Mouse (Mus musculus) bone marrow, adult 2 months (tissue): ENCODE measurements around the gene Gm43517. TPM values are rescaled to one million over a fixed set of nuclear protein-coding genes. Genes with fewer than 3 reads are reported as not detected.

Source experiments
- H3K27ac ChIP-seq: fragments of 200-500 bp; 2 replicates; pipeline ENCODE4 v1.5.1; 2012; ENCODE audit warnings: low read depth, mild to moderate bottlenecking, control low read depth, inconsistent platforms, low read length; ENCODE audit not compliant: control insufficient read depth, poor library complexity, insufficient read depth
- H3K4me1 ChIP-seq: fragments of 200-500 bp; 2 replicates; pipeline ENCODE4 v1.6.1; 2011; ENCODE audit warnings: low read length; ENCODE audit not compliant: control insufficient read depth, insufficient read depth
- H3K4me3 ChIP-seq: fragments of 200-500 bp; replicated peaks from 2 replicates; pipeline ENCODE3; 2011; ENCODE audit warnings: mild to moderate bottlenecking, low read depth, low read length, control low read depth; ENCODE audit not compliant: control insufficient read depth
- CTCF ChIP-seq: fragments of 200-500 bp; IDR thresholded peaks from 2 replicates; pipeline ENCODE4 v1.5.1; 2011; ENCODE audit warnings: low read length, control low read depth; ENCODE audit not compliant: control insufficient read depth, insufficient read depth
- POLR2A ChIP-seq: fragments of 200-500 bp; IDR thresholded peaks from 2 replicates; pipeline ENCODE4 v1.6.1; 2011; ENCODE audit warnings: low read depth, mild to moderate bottlenecking, control low read depth, low read length, borderline replicate concordance; ENCODE audit not compliant: control insufficient read depth
- WGBS: fragments of 180-500 bp; shearing (Covaris S2); methylation state at CpG from one replicate; pipeline ENCODE4 v1.1.7; 2018; 5-methylcytosine and 5-hydroxymethylcytosine counted together
- polyA plus RNA-seq: library from polyadenylated mRNA; stranded (reverse); fragments of >200 nt; gene quantifications from 2 replicates; pipeline ENCODE4 v1.2.4, GENCODE M21; 2011; ENCODE audit warnings: low replicate concordance; ENCODE audit not compliant: missing spikeins, insufficient read depth, insufficient read length

Gm43517 gene
- polyA plus RNA-seq, 1 experiment: not detected

DNA sequence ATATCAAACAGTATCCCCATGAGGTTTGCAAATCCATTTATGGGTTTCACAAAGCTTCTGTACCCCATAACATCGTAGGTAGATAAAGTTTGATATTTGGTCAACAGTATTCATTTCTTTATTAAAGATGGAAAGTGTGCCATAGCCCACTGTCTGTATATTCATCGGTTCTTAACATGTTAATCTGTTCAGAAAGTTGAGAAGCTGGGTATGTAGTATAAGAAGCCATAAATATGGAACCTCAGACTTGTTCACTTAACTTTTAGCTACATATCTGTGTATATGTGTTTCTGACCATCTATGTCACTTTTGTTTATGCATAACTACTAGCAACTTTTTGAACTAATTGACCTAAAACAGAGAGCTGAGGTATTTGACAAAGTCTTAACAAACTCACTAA, 11.0 kb downstream of the Gm43517 start:
- H3K27ac ChIP-seq: no peak overlapping the region
- H3K4me1 ChIP-seq: no peaks in the 10 kb centered on the region
- no peak for TF ChIP-seq CTCF
- TF ChIP-seq POLR2A: no peak
- H3K4me3 ChIP-seq: no peak overlapping the region
- WGBS: 20% methylated on average over 2 of the region's 2 CpGs

DNA sequence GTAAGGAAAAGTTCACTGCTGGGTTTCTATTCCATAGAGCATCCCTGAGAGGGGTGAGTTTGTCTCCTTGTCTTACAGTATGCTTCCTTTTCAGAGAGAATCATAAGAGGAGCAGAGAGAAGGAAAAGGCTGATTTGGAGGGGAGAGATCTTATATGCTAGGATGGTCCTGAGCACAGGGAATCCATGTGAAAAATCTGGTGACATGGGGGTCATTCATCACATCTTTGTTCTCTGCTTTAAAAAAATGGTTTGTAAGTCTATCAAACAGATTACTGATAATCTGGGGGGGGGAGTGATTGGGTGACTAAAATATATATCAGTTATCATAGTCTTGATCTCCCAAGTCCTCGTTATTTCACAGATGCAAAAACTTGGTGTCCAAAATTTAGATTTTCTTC, 11.8 kb downstream of the Gm43517 start:
- Histone ChIP-seq H3K4me1 (no peaks in the 10 kb centered on the region), H3K27ac (no peak overlapping the region), H3K4me3 (no peak overlapping the region)
- TF ChIP-seq POLR2A (no peak), CTCF (no peak)
- WGBS: 28% methylated on average over 1 of the region's 1 CpGs

DNA sequence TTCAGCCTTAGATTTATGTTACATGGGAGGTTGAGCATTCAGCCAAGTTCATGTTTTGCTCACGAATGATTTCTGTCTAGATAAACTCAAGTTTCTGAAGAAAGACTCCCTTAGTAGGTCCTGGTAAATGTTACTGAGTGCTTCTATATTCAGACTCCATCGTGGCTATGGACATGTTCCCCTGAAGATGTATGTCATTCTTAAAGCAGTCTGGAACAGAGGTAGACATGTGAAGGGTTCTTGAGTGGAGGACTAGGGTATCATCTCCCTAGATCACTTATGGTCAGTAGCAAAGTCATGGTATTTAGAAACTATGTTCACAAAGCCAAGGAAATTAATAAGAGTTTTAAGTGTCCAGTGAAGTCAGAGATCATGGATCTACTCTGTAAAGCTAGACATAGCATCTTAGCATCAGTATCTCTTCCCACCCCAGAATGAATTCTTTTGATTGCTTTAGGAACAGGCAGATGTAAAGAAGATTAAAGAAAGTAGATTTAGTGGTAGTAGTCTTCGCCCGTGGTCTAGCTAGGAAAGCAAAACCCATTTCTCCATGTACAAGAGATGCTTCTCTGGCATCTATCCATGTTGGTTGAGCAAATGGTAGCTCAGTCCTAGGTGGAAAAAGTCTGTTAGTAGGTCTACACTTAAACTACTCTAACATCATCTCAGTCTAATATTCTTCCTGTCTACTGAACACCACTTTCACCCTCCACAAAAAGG, 12.6 kb downstream of the Gm43517 start:
- TF ChIP-seq CTCF (no peak), POLR2A (no peak)
- WGBS: 24% methylated on average over 4 of the region's 4 CpGs
- H3K4me1 ChIP-seq: no peaks in the 10 kb centered on the region
- no peak overlapping the region for H3K4me3 ChIP-seq
- no peak overlapping the region for H3K27ac ChIP-seq

DNA sequence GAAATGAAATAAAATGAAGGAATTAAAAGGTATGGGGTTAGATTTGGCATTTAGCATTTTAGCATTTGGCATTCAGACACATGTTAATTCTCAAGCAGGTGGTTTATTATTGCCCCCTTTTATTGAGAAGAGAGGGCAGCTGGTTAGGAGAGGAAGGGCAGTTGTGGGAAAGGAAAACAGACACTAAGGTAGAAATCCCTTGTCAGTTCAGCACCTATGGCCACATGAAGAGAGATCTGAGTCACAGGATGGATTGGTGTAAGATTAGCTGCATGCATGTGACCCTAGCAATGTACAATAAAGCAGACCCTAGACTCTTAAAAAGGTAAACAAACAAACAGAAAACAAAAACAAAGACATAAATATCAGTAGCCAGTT, 13.2 kb downstream of the Gm43517 start:
- Histone ChIP-seq H3K4me3 (no peak overlapping the region), H3K4me1 (no peaks in the 10 kb centered on the region), H3K27ac (no peak overlapping the region)
- TF ChIP-seq CTCF (no peak), POLR2A (no peak)

DNA sequence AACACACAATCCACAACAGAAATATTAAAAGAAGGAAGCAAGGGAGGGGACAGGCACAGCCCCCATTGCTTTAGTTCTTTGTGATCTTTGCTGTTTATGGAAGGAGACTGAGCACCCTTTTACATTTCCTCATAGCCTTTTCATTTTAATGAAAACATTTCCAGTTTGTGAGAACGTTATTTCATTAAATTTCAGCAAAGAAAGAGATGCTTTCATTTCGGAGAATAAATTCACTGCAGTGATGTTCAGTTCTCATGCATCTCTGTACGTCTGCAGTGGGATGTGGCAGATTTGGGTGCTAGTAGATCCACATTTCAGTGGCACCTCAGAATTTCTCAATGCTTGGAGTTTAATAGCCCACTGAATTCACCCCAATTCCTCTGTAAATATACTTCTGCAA, 13.7 kb downstream of the Gm43517 start:
- WGBS: 17% methylated on average over 3 of the region's 3 CpGs
- H3K27ac ChIP-seq: no peak overlapping the region
- TF ChIP-seq CTCF (no peak), POLR2A (no peak)

DNA sequence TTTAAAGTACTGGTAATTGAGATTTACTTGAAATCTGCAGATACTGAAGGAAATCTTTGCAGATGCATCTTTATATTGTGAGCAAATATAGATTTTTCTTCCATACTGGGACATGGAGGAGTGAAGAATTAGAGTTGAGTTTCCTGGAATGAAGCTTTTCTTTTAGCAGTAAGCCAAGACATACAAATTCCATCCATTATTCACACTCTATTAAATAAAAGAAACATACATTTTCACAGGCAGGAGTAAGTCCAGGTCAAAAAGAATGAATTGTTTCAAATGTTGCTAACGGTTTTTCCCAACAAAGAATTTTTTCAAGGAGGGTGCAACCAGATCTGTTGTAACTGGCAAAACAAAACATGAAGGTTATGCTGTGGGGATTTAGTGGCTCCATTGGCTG, 14.6 kb downstream of the Gm43517 start:
- TF ChIP-seq CTCF: no peak
- no peak for TF ChIP-seq POLR2A
- 5% methylated on average over 1 of the region's 1 CpGs for WGBS
- Histone ChIP-seq H3K4me3 (no peak overlapping the region), H3K4me1 (no peaks in the 10 kb centered on the region), H3K27ac (no peak overlapping the region)

More for the DNA sequence above, 13.7 kb downstream of the Gm43517 start:
- H3K4me1 ChIP-seq: no peaks in the 10 kb centered on the region
- H3K4me3 ChIP-seq: no peak overlapping the region

DNA sequence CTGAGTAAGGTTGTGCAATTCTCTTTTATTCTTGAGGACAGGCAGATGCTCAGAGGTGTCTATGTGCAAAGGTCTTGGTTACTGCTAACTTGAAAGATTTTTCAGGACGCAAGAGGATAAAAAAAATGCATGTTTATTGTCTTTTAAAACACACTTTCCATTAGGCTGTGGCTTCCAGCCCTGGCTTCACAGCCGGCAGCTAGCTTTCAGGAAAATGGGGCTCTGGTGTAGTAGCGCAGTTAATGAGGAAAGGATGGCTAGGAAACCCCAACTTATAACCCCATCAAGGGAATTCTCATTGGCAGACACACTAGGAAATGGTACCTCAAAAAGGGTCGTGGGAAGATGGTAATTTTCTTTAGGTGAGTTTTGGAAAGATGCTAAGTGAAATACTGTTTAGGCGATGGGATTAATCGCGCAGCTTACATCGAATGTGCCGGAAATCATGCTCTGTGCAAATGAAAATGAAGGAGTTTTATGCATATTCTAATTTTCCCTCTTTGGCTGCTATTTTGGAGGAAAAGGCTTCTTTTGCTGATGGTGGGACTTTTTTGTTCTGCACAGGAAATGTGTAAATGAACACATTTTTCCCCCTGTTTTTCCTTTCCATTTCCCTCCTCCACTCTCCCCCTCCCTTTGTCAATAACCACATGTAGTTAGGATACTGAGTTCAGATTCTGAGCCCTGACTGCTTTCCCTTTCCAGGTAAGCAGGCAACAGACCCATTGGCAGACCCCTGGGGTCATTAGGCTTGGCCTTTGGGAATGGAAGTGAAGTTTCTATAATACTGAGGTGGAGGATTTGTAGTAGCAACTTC, 15.3 kb downstream of the Gm43517 start:
- TF ChIP-seq POLR2A: no peak
- no peak for TF ChIP-seq CTCF
- Histone ChIP-seq H3K27ac (no peak overlapping the region), H3K4me3 (no peak overlapping the region), H3K4me1 (no peaks in the 10 kb centered on the region)
- WGBS: 9% methylated on average over 9 of the region's 9 CpGs

DNA sequence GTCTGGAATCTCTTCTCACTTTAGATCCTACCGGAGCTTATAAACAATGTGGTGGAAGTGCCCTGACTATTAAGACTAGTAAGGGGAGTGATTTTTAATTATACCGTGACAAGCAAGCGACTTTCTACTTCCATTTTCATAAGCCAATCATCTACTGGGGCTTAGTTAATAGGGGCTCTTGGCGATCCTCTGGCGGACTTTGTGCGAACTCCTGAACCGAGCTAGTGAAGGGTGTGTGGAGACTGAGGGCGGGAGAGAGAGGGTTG, 15.8 kb downstream of the Gm43517 start:
- no peak for TF ChIP-seq CTCF
- TF ChIP-seq POLR2A: no peak
- WGBS: 3% methylated on average over 8 of the region's 8 CpGs
- Histone ChIP-seq H3K4me1 (no peaks in the 10 kb centered on the region), H3K27ac (no peak overlapping the region), H3K4me3 (no peak overlapping the region)

DNA sequence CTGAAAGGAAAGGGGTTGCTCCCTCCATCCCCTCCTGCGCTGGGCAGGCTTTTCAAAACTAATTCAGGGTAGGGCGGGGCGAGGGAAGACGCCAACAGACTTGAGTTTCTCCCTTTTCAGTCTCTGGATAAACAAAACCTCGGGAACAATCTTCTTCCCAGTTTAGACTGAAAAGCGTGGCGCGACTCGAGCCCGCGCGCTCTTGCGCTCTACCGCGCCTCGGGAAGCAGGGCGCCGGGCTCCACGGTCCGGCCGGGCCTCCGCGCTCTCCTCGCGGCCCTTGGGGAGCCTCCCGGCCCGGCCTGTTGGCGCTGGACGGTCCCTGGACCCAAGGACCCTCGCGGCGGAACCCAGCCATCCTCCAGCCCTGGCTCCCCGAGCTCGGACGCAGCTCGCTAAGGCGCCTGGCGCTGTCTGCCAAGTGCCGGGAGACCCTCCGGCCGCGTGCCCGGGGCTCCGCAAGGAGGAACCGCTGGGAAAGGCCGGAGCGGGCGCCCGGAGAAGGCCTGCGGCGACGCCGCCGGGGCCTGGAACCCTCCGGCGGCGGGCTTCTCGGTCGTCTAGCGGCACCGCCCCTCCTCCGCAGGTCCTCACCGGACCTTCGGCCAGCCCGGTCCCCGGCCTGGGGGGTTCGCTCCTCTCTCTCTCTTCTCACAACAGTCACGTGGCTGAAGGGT, 16.3 kb downstream of the Gm43517 start:
- H3K4me1 ChIP-seq: no peaks in the 10 kb centered on the region
- H3K4me3 ChIP-seq: no peak overlapping the region
- TF ChIP-seq POLR2A (no peak), CTCF (no peak)
- no peak overlapping the region for H3K27ac ChIP-seq
- WGBS: 2% methylated on average over 68 of the region's 68 CpGs
